Mouse (Mus musculus): ENCODE results near the gene Tppp3.

GRCm38 (mm10) chr8:105469041-105469695 lies 2.2 kb downstream of the Tppp3 start:
- no peak for TF ChIP-seq POLR2A (IDR thresholded peaks at IDR 0.05; ENCODE audit: low read depth, low read length)
- TF ChIP-seq CTCF (conservative IDR thresholded peaks at IDR 0.05 in 1 of 2, IDR thresholded peaks at IDR 0.05 in 1 of 2; ENCODE audit: low read depth in 2 of 2, low read length in 2 of 2), result no peak
- TF ChIP-seq TCF12 (IDR thresholded peaks at IDR 0.05; ENCODE audit: low read depth, low read length), result no peak
- no peak for TF ChIP-seq RAD21 (IDR thresholded peaks at IDR 0.05; ENCODE audit: low read depth, low read length)
- TF ChIP-seq SMC3 (IDR thresholded peaks at IDR 0.05; ENCODE audit: low read depth, low read length), result no peak
- no peak for TF ChIP-seq EP300 (IDR thresholded peaks at IDR 0.05; ENCODE audit: low read length)
- no peak for TF ChIP-seq PAX5 (IDR thresholded peaks at IDR 0.05; ENCODE audit: low read length)
